Mouse (Mus musculus) CH12.LX (cell line): ENCODE results near the gene Gm17655. TPM values are rescaled to one million over a fixed set of nuclear protein-coding genes. Genes with fewer than 3 reads are reported as not detected.
A peak's percentile ranks its signal among the peaks of the same experiment; 100 is the strongest.
"Not testable (repeated sequence)": the region's sequence is repeated elsewhere in the genome, so short reads cannot be mapped to it uniquely, and the experiment has no call there.

Experiments
- DNase-seq: peaks from one replicate; pipeline ENCODE4 v3.0.0-alpha.2; 2013; ENCODE audit errors: extremely low read depth
- H3K27ac ChIP-seq: 2 replicates; pipeline ENCODE4 v1.5.1; 2012; ENCODE audit warnings: low read depth, mild to moderate bottlenecking, control low read depth, moderate library complexity; ENCODE audit not compliant: insufficient read depth
- H3K27me3 ChIP-seq: replicated peaks from 2 replicates; pipeline ENCODE3; 2012; ENCODE audit warnings: inconsistent platforms
- H3K36me3 ChIP-seq, 2 experiments: replicated peaks in 1 of 2; 2 replicates each; pipeline versions ENCODE3 to v1.6.1; 2012; ENCODE audit warnings: inconsistent platforms in 1 of 2, low read length in 1 of 2, mild to moderate bottlenecking in 1 of 2, mixed read lengths in 1 of 2, moderate library complexity in 1 of 2; ENCODE audit not compliant: control insufficient read depth in 1 of 2, insufficient read depth in 1 of 2
- H3K4me1 ChIP-seq, 2 experiments: 2 replicates each; pipeline ENCODE4 v1.6.1; 2012; ENCODE audit warnings: inconsistent platforms in 1 of 2, moderate library complexity in 1 of 2; ENCODE audit not compliant: insufficient read depth in 2 of 2, control insufficient read depth in 1 of 2
- H3K4me2 ChIP-seq: 2 replicates; pipeline ENCODE4 v1.6.1; 2012; ENCODE audit warnings: low read depth, mild to moderate bottlenecking, control low read depth; ENCODE audit not compliant: poor library complexity, insufficient read depth, severe bottlenecking
- H3K4me3 ChIP-seq, 3 experiments: fragments of 150-350 bp in 1 of 3; sonication (generic) in 1 of 3; replicated peaks in 1 of 3; 2 replicates each; pipeline versions ENCODE3 to v1.5.1; 2011 to 2012; ENCODE audit warnings: low read depth in 2 of 3, low read length in 2 of 3, mild to moderate bottlenecking in 2 of 3, moderate library complexity in 2 of 3, control low read depth in 1 of 3, improper control_type of control experiment in 1 of 3, inconsistent platforms in 1 of 3, mixed read lengths in 1 of 3; ENCODE audit not compliant: poor library complexity in 1 of 3
- H3K79me2 ChIP-seq: replicated peaks from 2 replicates; pipeline ENCODE4 v1.6.1; 2012; ENCODE audit warnings: mild to moderate bottlenecking, moderate library complexity; ENCODE audit not compliant: control insufficient read depth, poor library complexity, insufficient read depth, severe bottlenecking; ENCODE audit errors: extremely low read depth
- H3K9ac ChIP-seq: 2 replicates; pipeline ENCODE4 v1.6.1; 2012; ENCODE audit warnings: low read depth, mild to moderate bottlenecking, control low read depth, moderate library complexity; ENCODE audit not compliant: insufficient read depth
- H3K9me3 ChIP-seq: replicated peaks from 2 replicates; pipeline ENCODE3; 2012; ENCODE audit warnings: low read length, inconsistent platforms, mixed read lengths
- BHLHE40 ChIP-seq: IDR thresholded peaks from 2 replicates; pipeline ENCODE4 v1.6.1; 2011; ENCODE audit warnings: mild to moderate bottlenecking, low read depth, low read length, improper control_type of control experiment
- CHD1 ChIP-seq: IDR thresholded peaks from 2 replicates; pipeline ENCODE4 v1.6.1; 2012; ENCODE audit warnings: low read depth, low read length, improper control_type of control experiment, inconsistent platforms
- CHD2 ChIP-seq: IDR thresholded peaks from 2 replicates; pipeline ENCODE4 v1.6.1; 2011; ENCODE audit warnings: low read length, improper control_type of control experiment
- CTCF ChIP-seq, 2 experiments: IDR thresholded peaks in 1 of 2; conservative IDR thresholded peaks in 1 of 2; 2 replicates each; pipeline ENCODE4 v1.5.1; 2011 to 2012; ENCODE audit warnings: low read depth in 2 of 2, low read length in 2 of 2, improper control_type of control experiment in 1 of 2, inconsistent platforms in 1 of 2, mild to moderate bottlenecking in 1 of 2, moderate library complexity in 1 of 2
- ELF1 ChIP-seq: IDR thresholded peaks from 2 replicates; pipeline ENCODE4 v1.6.1; 2014; ENCODE audit warnings: low read depth, mild to moderate bottlenecking, inconsistent platforms, low read length, improper control_type of control experiment
- EP300 ChIP-seq: IDR thresholded peaks from 2 replicates; pipeline ENCODE4 v1.6.1; 2011; ENCODE audit warnings: low read length, improper control_type of control experiment
- ETS1 ChIP-seq: conservative IDR thresholded peaks from 2 replicates; pipeline ENCODE4 v1.6.1; 2012; ENCODE audit warnings: low read depth, mild to moderate bottlenecking, inconsistent platforms, low read length, improper control_type of control experiment, moderate library complexity
- HCFC1 ChIP-seq: IDR thresholded peaks from 2 replicates; pipeline ENCODE4 v1.6.1; 2012; ENCODE audit warnings: low read depth, mild to moderate bottlenecking, inconsistent platforms, low read length, improper control_type of control experiment
- IRF4 ChIP-seq: IDR thresholded peaks from 2 replicates; pipeline ENCODE4 v1.6.1; 2014; ENCODE audit warnings: low read depth, mild to moderate bottlenecking, inconsistent platforms, low read length, improper control_type of control experiment
- JUN ChIP-seq: IDR thresholded peaks from 2 replicates; pipeline ENCODE4 v1.6.1; 2011; ENCODE audit warnings: low read depth, mild to moderate bottlenecking, low read length, improper control_type of control experiment, moderate library complexity; ENCODE audit not compliant: insufficient read depth
- JUND ChIP-seq: conservative IDR thresholded peaks from 2 replicates; pipeline ENCODE4 v1.6.1; 2011; ENCODE audit warnings: low read depth, low read length, improper control_type of control experiment
- KAT2A ChIP-seq: IDR thresholded peaks from 2 replicates; pipeline ENCODE4 v1.6.1; 2012; ENCODE audit warnings: low read length, improper control_type of control experiment, inconsistent platforms; ENCODE audit not compliant: insufficient replicate concordance
- MAFK ChIP-seq: IDR thresholded peaks from 2 replicates; pipeline ENCODE4 v1.6.1; 2011; ENCODE audit warnings: low read length, improper control_type of control experiment; ENCODE audit not compliant: insufficient replicate concordance
- MAX ChIP-seq: IDR thresholded peaks from 2 replicates; pipeline ENCODE4 v1.6.1; 2011; ENCODE audit warnings: low read length, improper control_type of control experiment
- MAZ ChIP-seq: IDR thresholded peaks from 2 replicates; pipeline ENCODE4 v1.6.1; 2012; ENCODE audit warnings: low read depth, mild to moderate bottlenecking, inconsistent platforms, low read length, improper control_type of control experiment, moderate library complexity
- MEF2A ChIP-seq: IDR thresholded peaks from 2 replicates; pipeline ENCODE4 v1.6.1; 2014; ENCODE audit warnings: low read depth, mild to moderate bottlenecking, inconsistent platforms, low read length, improper control_type of control experiment, borderline replicate concordance
- NELFE ChIP-seq: IDR thresholded peaks from 2 replicates; pipeline ENCODE4 v1.6.1; 2011; ENCODE audit warnings: low read depth, low read length, improper control_type of control experiment
- NRF1 ChIP-seq: IDR thresholded peaks from 2 replicates; pipeline ENCODE4 v1.6.1; 2014; ENCODE audit warnings: low read depth, mild to moderate bottlenecking, inconsistent platforms, low read length, improper control_type of control experiment, moderate library complexity
- PAX5 ChIP-seq: IDR thresholded peaks from 2 replicates; pipeline ENCODE4 v1.6.1; 2012; ENCODE audit warnings: low read length, inconsistent platforms, mixed read lengths
- POLR2A ChIP-seq: IDR thresholded peaks from 2 replicates; pipeline ENCODE4 v1.6.1; 2011; ENCODE audit warnings: low read depth, mild to moderate bottlenecking, improper control_type of control experiment, low read length
- POLR2AphosphoS2 ChIP-seq: IDR thresholded peaks from 2 replicates; pipeline ENCODE4 v1.6.1; 2011; ENCODE audit warnings: low read depth, low read length, improper control_type of control experiment
- RAD21 ChIP-seq: IDR thresholded peaks from 2 replicates; pipeline ENCODE4 v1.6.1; 2011; ENCODE audit warnings: low read depth, mild to moderate bottlenecking, low read length, improper control_type of control experiment, moderate library complexity
- SIN3A ChIP-seq: IDR thresholded peaks from 2 replicates; pipeline ENCODE4 v1.6.1; 2012; ENCODE audit warnings: low read length, improper control_type of control experiment, inconsistent platforms
- SMC3 ChIP-seq: IDR thresholded peaks from 2 replicates; pipeline ENCODE4 v1.6.1; 2011; ENCODE audit warnings: low read depth, low read length, improper control_type of control experiment
- TBP ChIP-seq: conservative IDR thresholded peaks from 2 replicates; pipeline ENCODE4 v1.6.1; 2011; ENCODE audit warnings: low read depth, low read length, improper control_type of control experiment
- TCF12 ChIP-seq: IDR thresholded peaks from 2 replicates; pipeline ENCODE4 v1.6.1; 2014; ENCODE audit warnings: low read depth, mild to moderate bottlenecking, inconsistent platforms, low read length, improper control_type of control experiment
- UBTF ChIP-seq: IDR thresholded peaks from 2 replicates; pipeline ENCODE4 v1.6.1; 2012; ENCODE audit warnings: low read depth, mild to moderate bottlenecking, inconsistent platforms, low read length, improper control_type of control experiment, moderate library complexity
- USF1 ChIP-seq: IDR thresholded peaks from 2 replicates; pipeline ENCODE4 v1.6.1; 2014; ENCODE audit warnings: low read depth, mild to moderate bottlenecking, inconsistent platforms, low read length, improper control_type of control experiment
- USF2 ChIP-seq: conservative IDR thresholded peaks from 2 replicates; pipeline ENCODE4 v1.6.1; 2011; ENCODE audit warnings: low read depth, low read length, improper control_type of control experiment
- ZC3H11A ChIP-seq: IDR thresholded peaks from 2 replicates; pipeline ENCODE4 v1.6.1; 2012; ENCODE audit warnings: low read depth, mild to moderate bottlenecking, inconsistent platforms, low read length, improper control_type of control experiment
- ZKSCAN1 ChIP-seq: IDR thresholded peaks from 2 replicates; pipeline ENCODE4 v1.6.1; 2012; ENCODE audit warnings: low read depth, inconsistent platforms, low read length, improper control_type of control experiment, borderline replicate concordance
- ZMIZ1 ChIP-seq: IDR thresholded peaks from 2 replicates; pipeline ENCODE4 v1.6.1; 2012; ENCODE audit warnings: low read depth, mild to moderate bottlenecking, inconsistent platforms, low read length, improper control_type of control experiment
- ZNF384 ChIP-seq: IDR thresholded peaks from 2 replicates; pipeline ENCODE4 v1.6.1; 2012; ENCODE audit warnings: low read depth, low read length, improper control_type of control experiment, inconsistent platforms
- dilution Hi-C: fragments of 300-500 bp; cut with MboI; formaldehyde crosslinking; loops from 2 replicates; pipeline ENCODE4 v1.14.3; 2020; ENCODE audit warnings: low sequenced_read_pairs; ENCODE audit not compliant: extremely low pct_unique_long_range_greater_than_20kb, extremely low pct_ligation_motif_present
- in situ Hi-C: fragments of 300-500 bp; cut with MboI; formaldehyde crosslinking; loops from 3 replicates; pipeline ENCODE4 v1.14.3; 2019; ENCODE audit warnings: low sequenced_read_pairs, low pct_ligation_motif_present, low pct_unique_long_range_greater_than_20kb, mixed read lengths
- polyA plus RNA-seq: library from polyadenylated mRNA; unstranded; fragments of >175 nt; gene quantifications from 2 replicates; pipeline ENCODE4 v1.2.1, GENCODE M21; 2012; ENCODE audit warnings: low read depth; ENCODE audit not compliant: insufficient read length
- total RNA-seq, 2 experiments: library from RNA; depleted of rRNA; stranded (reverse); fragments of 300-350 nt in 1 of 2; fragments of >200 nt in 1 of 2; gene quantifications; 2 replicates each; pipeline ENCODE4 v1.2.3; 2012 to 2014

Gene Gm17655
- 2.3 and 5.7 TPM in 2 replicates for total RNA-seq (2012; rRNA removed)
- total RNA-seq (2014; rRNA removed), result 4.7 and 5.1 TPM in 2 replicates
- polyA plus RNA-seq, result 1.9 and 2.6 TPM in 2 replicates

GRCm38 (mm10) chr5:110072413-110072812, at the start of gene Gm17655:
Gene Gm17655 (minus strand): TSS chr5:110072513.
- H3K79me2 ChIP-seq, dilution Hi-C loops, H3K9ac ChIP-seq, in situ Hi-C loops, H3K27ac ChIP-seq, H3K4me2 ChIP-seq, H3K4me3 ChIP-seq, H3K4me1 ChIP-seq, H3K27me3 ChIP-seq, DNase-seq: not testable (repeated sequence)
- peaks cover under 1 to 13% of the 10 kb centered on the region in 2 experiments for H3K36me3 ChIP-seq
- peaks cover 12% of the 10 kb centered on the region for H3K9me3 ChIP-seq

DNA sequence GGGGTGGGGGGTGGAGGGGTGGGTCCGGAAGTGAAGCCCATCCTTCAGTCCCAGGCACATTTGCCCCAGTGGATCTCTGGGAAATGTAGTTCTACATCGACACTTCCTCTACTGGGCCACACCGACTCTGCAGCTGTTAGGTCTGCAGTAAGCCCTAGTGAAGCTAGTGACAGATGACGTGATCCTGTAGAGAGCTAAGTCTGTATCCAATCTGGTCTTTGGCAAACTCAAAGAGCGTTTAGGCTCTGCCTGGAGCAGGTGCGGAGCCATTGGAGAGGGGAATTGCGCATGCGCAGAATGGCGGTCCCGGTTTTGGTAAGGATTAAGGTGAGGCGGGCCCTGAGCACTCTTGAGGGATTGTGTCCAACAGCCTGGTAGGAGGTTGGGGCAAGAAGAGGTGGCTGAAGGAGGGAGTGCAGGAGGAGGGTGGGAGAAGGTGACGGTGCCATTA, 37.7 kb upstream of the Gm17655 start, which contains the start of gene Zfp605:
Gene Zfp605 (plus strand): TSS at position 102 of the 451 bp plus-strand sequence.
- H3K9ac ChIP-seq, result peak within 1 kb of the TSS; percentile 39
- dilution Hi-C loops, result no loop called here
- peak; percentile 93 for DNase-seq
- H3K79me2 ChIP-seq, result peaks cover 18% of the 10 kb centered on the region; the same call in 1 of the 2 replicates
- peaks cover 16 to 27% of the 10 kb centered on the region in 2 experiments for H3K4me1 ChIP-seq
- H3K27ac ChIP-seq, result peak within 1 kb of the TSS; percentile 85
- in situ Hi-C loops, result no loop called here
- H3K9me3 ChIP-seq, result no peaks in the 10 kb centered on the region
- peak within 1 kb of the TSS; percentile 87 to 95 (median 94) for H3K4me3 ChIP-seq
- peaks cover 30 to 45% of the 10 kb centered on the region in 2 experiments for H3K36me3 ChIP-seq
- H3K27me3 ChIP-seq, result no peaks in the 10 kb centered on the region
- H3K4me2 ChIP-seq, result peak within 1 kb of the TSS; percentile 68
- TF ChIP-seq MAFK, result no peak
- TF ChIP-seq CHD1, result no peak
- TF ChIP-seq ZMIZ1, result no peak
- no peak for TF ChIP-seq RAD21
- TF ChIP-seq KAT2A, result peak; percentile 87; the same call in 1 of the 2 replicates
- no peak for TF ChIP-seq ZC3H11A
- TF ChIP-seq NELFE, result 0 out of 2 replicates have a peak, but pooled peaks have one; percentile 37
- TF ChIP-seq POLR2A, result peak; percentile 56; the same call in 1 of the 2 replicates
- TF ChIP-seq ETS1, result no peak; the same call in 1 of the 2 replicates
- no peak; the same call in 1 of the 2 replicates for TF ChIP-seq BHLHE40
- no peak for TF ChIP-seq ZKSCAN1
- TF ChIP-seq CTCF (conservative IDR thresholded peaks at IDR 0.05 in 1 of 2, IDR thresholded peaks at IDR 0.05 in 1 of 2; ENCODE audit: low read depth in 2 of 2, low read length in 2 of 2), result no peak
- no peak for TF ChIP-seq JUND
- TF ChIP-seq CHD2, result peak; percentile 57; the same call in 1 of the 2 replicates
- no peak for TF ChIP-seq UBTF
- no peak for TF ChIP-seq ZNF384
- TF ChIP-seq JUN, result no peak
- no peak for TF ChIP-seq POLR2AphosphoS2
- TF ChIP-seq TCF12, result peak; percentile 51
- no peak; the same call in 1 of the 2 replicates for TF ChIP-seq MAX
- TF ChIP-seq PAX5, result no peak
- no peak for TF ChIP-seq SMC3
- peak; percentile 95 for TF ChIP-seq NRF1
- TF ChIP-seq SIN3A, result peak; percentile 77
- TF ChIP-seq ELF1, result peak; percentile 92
- peak; percentile 77 for TF ChIP-seq TBP
- TF ChIP-seq MEF2A, result no peak
- TF ChIP-seq MAZ, result 0 out of 2 replicates have a peak, but pooled peaks have one; percentile 39
- no peak for TF ChIP-seq EP300
- peak; percentile 92 for TF ChIP-seq HCFC1
- no peak for TF ChIP-seq USF1
- TF ChIP-seq IRF4, result peak; percentile 11; the same call in 1 of the 2 replicates
- no peak for TF ChIP-seq USF2
